Mouse (Mus musculus): ENCODE results near the gene Fgf6. TPM values are rescaled to one million over a fixed set of nuclear protein-coding genes. Genes with fewer than 3 reads are reported as not detected.

Fgf6 gene
- polyA plus RNA-seq, 1 experiment, result not detected

DNA sequence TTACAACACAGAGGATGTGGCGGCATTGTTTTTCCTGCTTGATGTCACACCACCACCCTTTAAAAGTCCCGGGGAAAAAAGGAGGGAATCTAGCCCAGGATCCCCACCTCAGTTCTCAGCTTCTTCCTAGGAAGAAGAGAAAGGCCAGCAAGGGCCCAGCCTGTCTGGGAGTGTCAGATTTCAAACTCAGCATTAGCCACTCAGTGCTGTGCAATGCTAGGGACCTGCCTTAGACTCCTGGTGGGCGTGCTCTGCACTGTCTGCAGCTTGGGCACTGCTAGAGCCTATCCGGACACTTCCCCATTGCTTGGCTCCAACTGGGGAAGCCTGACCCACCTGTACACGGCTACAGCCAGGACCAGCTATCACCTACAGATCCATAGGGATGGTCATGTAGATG, 57.4 kb downstream of the Fgf6 start, which contains the start of gene Fgf23:
Fgf23 (plus strand) TSS at position 86 of the 400 bp plus-strand sequence.
- DNase-seq (ENCODE audit: extremely low spot score in 1 of 2, low spot score in 1 of 2), result no peak

Other genes starting within 250 kb of the Fgf6 start
- 134 and 138 TPM in 2 replicates for gene Ndufa9, start 166.4 kb upstream of the Fgf6 start, polyA plus RNA-seq (2012; rRNA removed)
- 0.14 and 0.32 TPM in 2 replicates for gene Akap3, start 162.5 kb upstream of the Fgf6 start, polyA plus RNA-seq (2012; rRNA removed)
- 0.30 and 0.65 TPM in 2 replicates for gene Dyrk4, start 93.7 kb upstream of the Fgf6 start, polyA plus RNA-seq (2012; rRNA removed)
- gene Rad51ap1, start 76.0 kb upstream of the Fgf6 start, polyA plus RNA-seq (2012; rRNA removed), result 4.1 and 4.5 TPM in 2 replicates
- 25.8 and 32.7 TPM in 2 replicates for gene D6Wsu163e, start 75.6 kb upstream of the Fgf6 start, polyA plus RNA-seq (2012; rRNA removed)
- gene Fgf23, start 57.3 kb downstream of the Fgf6 start, polyA plus RNA-seq (2012; rRNA removed), result 0.84 and 0.88 TPM in 2 replicates
- gene Tigar, start 94.0 kb downstream of the Fgf6 start, polyA plus RNA-seq (2012; rRNA removed), result 16.2 and 16.6 TPM in 2 replicates
- 41.8 and 49.2 TPM in 2 replicates for gene Ccnd2, start 136.6 kb downstream of the Fgf6 start, polyA plus RNA-seq (2012; rRNA removed)